Comparison of ENCODE assay signal across 24 mouse cellular contexts in the genomic region with DNA sequence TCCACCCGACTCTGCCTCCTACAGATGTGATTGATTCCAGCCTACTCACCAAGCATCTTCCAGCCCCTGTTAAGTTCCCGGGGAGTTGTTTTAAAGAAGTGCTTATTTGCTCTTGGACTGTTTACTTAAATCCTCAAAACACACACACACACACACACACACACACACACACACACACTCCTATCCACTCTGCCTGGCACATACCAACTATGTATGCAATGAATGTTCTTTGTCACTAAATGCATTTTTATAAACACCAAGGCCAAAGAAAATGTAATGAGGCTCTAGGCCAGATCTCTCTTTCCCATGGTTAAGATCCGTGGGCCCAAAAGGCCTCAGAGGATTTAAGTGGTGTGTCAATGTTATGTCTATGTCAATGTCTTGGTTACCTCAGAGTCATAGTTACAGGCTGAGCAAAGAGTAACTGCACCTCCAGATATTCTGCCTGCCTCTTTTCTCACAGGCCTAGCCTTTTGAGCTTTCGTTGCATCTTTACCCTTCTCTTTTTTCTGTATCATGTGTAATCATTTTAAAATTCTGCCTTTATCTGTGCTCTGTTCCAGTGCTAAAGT. TPM values are rescaled to one million over a fixed set of nuclear protein-coding genes. Genes with fewer than 3 reads are reported as not detected.
DNase-seq lines count a peak whose midpoint lies in the region; ATAC-seq lines count a peak whose summit lies in the region.
"Had no signal": no experiment of that assay in that cellular context is flagged by ENCODE, and none has a peak within 500 bp of the region (broad histone marks: within the 10 kb centered on the region; RNA-seq: fewer than 3 reads in every experiment).

No protein-coding gene starts in this region.

- 22% methylated on average over 4 of the region's 4 CpGs for WGBS in intestine, embryonic 14.5 days
- 45% methylated on average over 4 of the region's 4 CpGs for WGBS in intestine, embryonic 16.5 days
- 55% methylated on average over 4 of the region's 4 CpGs for WGBS in liver, embryonic 12.5 days (ENCODE audit: insufficient replicate concordance)

- no peaks in the 10 kb centered on the region for H3K36me3 ChIP-seq in intestine, embryonic 14.5 days (ENCODE audit: control insufficient read depth, insufficient read depth, low read length)
- no peaks in the 10 kb centered on the region for H3K36me3 ChIP-seq in intestine, embryonic 16.5 days (ENCODE audit: control insufficient read depth, insufficient read depth, low read length)
- no peaks in the 10 kb centered on the region for H3K36me3 ChIP-seq in liver, embryonic 12.5 days
- H3K36me3 ChIP-seq: hindbrain, embryonic 12.5 days; limb, embryonic 15.5 days; midbrain, embryonic 13.5 days had no signal

- no peaks in the 10 kb centered on the region for H3K27me3 ChIP-seq in intestine, embryonic 14.5 days (replicated peaks; ENCODE audit: control insufficient read depth, insufficient read depth, low read length)
- H3K27me3 ChIP-seq in intestine, embryonic 16.5 days (replicated peaks; ENCODE audit: control insufficient read depth, insufficient read depth, low read length): no peaks in the 10 kb centered on the region
- H3K27me3 ChIP-seq in liver, embryonic 12.5 days (replicated peaks): peaks cover 38% of the 10 kb centered on the region
- H3K27me3 ChIP-seq: hindbrain, embryonic 12.5 days; limb, embryonic 15.5 days had no signal

- H3K4me1 ChIP-seq in intestine, embryonic 14.5 days (replicated peaks; ENCODE audit: control insufficient read depth, insufficient read depth, low read length): peaks cover 12% of the 10 kb centered on the region; the same call in 1 of the 2 replicates
- peaks cover 4% of the 10 kb centered on the region; the same call in 1 of the 2 replicates for H3K4me1 ChIP-seq in intestine, embryonic 16.5 days (ENCODE audit: control insufficient read depth, insufficient read depth, low read length)
- H3K4me1 ChIP-seq in liver, embryonic 12.5 days: no peaks in the 10 kb centered on the region
- H3K4me1 ChIP-seq: hindbrain, embryonic 12.5 days had no signal

- DNase-seq in intestine, embryonic 14.5 days (ENCODE audit: low spot score): no peak
- DNase-seq in liver (no peak), 3T3-L1 (ENCODE audit: low read depth, low spot score) (peak; percentile 64), adipocyte (ENCODE audit: low spot score) (peak; percentile 15)
- no peak for DNase-seq in thymus, postnatal 0 days (ENCODE audit: low spot score)
- no peak for DNase-seq in layer of hippocampus, postnatal 25 days (ENCODE audit: extremely low spot score in 1 of 2, low spot score in 1 of 2)
- DNase-seq: adrenal gland, postnatal 14 days; cerebellum, adult 9-11 months; forebrain, postnatal 0 days; heart, postnatal 14 days; kidney, postnatal 10 days; thymus, postnatal 4 days had no signal

- peak overlapping the region; percentile 79; the same call in 1 of the 2 replicates for H3K4me2 ChIP-seq in intestine, embryonic 14.5 days (ENCODE audit: low read length)
- H3K4me2 ChIP-seq in intestine, embryonic 16.5 days (ENCODE audit: low read depth, low read length): no peak overlapping the region
- H3K4me2 ChIP-seq in liver, embryonic 12.5 days: peak overlapping the region; percentile 68; the same call in 1 of the 2 replicates
- H3K4me2 ChIP-seq: heart, embryonic 11.5 days had no signal

- no peak for ATAC-seq in intestine, embryonic 14.5 days (replicated peaks; ENCODE audit: low FRiP score, low TSS enrichment, low read depth)
- no peak for ATAC-seq in intestine, embryonic 16.5 days
- no peak for ATAC-seq in liver, embryonic 12.5 days
- ATAC-seq: activated CD4-positive, CD25-positive, alpha-beta regulatory T cell, adult 4 months; CD4-positive, CD25-positive, alpha-beta regulatory T cell, adult 4 months; forebrain, postnatal 0 days; midbrain, embryonic 13.5 days had no signal

- no peaks in the 10 kb centered on the region for H3K9me3 ChIP-seq in intestine, embryonic 14.5 days (ENCODE audit: control insufficient read depth, low read length)
- no peaks in the 10 kb centered on the region for H3K9me3 ChIP-seq in intestine, embryonic 16.5 days (ENCODE audit: control insufficient read depth, low read length)
- no peaks in the 10 kb centered on the region for H3K9me3 ChIP-seq in liver, embryonic 12.5 days (replicated peaks)
- H3K9me3 ChIP-seq: hindbrain, embryonic 12.5 days; limb, embryonic 15.5 days; midbrain, embryonic 13.5 days had no signal

- no peak overlapping the region for H3K4me3 ChIP-seq in intestine, embryonic 14.5 days (ENCODE audit: low read depth, low read length)
- no peak overlapping the region for H3K4me3 ChIP-seq in intestine, embryonic 16.5 days (ENCODE audit: low read length)
- H3K4me3 ChIP-seq in liver, embryonic 12.5 days: no peak overlapping the region
- H3K4me3 ChIP-seq: erythroblast, embryonic 14.5 days had no signal

- H3K9ac ChIP-seq in intestine, embryonic 14.5 days (ENCODE audit: low read length): no peak overlapping the region
- no peak overlapping the region for H3K9ac ChIP-seq in intestine, embryonic 16.5 days (ENCODE audit: low read depth, low read length)
- H3K9ac ChIP-seq in liver, embryonic 12.5 days: no peak overlapping the region
- H3K9ac ChIP-seq: forebrain, postnatal 0 days; hindbrain, embryonic 12.5 days; limb, embryonic 15.5 days; midbrain, embryonic 13.5 days had no signal

- H3K27ac ChIP-seq in intestine, embryonic 14.5 days (ENCODE audit: low read depth): no peak overlapping the region
- H3K27ac ChIP-seq in intestine, embryonic 16.5 days (ENCODE audit: low read length): no peak overlapping the region
- no peak overlapping the region for H3K27ac ChIP-seq in liver, embryonic 12.5 days
- H3K27ac ChIP-seq: hindbrain, embryonic 12.5 days; limb, embryonic 15.5 days; midbrain, embryonic 13.5 days had no signal

RNA-seq across cellular contexts. Expression of gene Steap2, which starts 2.1 kb away (rescaled TPM):
- 8.2 and 8.3 TPM in 2 replicates for polyA plus RNA-seq in intestine, embryonic 14.5 days (2014; fragmentation: Nextera tagmentation; extraction: Ambion mirVana)
- 9.1 and 9.2 TPM in 2 replicates for polyA plus RNA-seq in intestine, embryonic 16.5 days (2015; fragmentation: Nextera tagmentation; extraction: Ambion mirVana)
- 5.9 and 7.2 TPM in 2 replicates for polyA plus RNA-seq in liver, embryonic 12.5 days (2016; fragmentation: Nextera tagmentation; extraction: Ambion mirVana)
- polyA plus RNA-seq in thymus, postnatal 0 days (2015; fragmentation: Nextera tagmentation; extraction: Ambion mirVana): 0.49 and 0.57 TPM in 2 replicates
- total RNA-seq in layer of hippocampus, postnatal 25 days (2021): 1 to 10 TPM; 6.7 to 6.9 TPM
- polyA plus RNA-seq: CD4-positive, CD25-positive, alpha-beta regulatory T cell, adult 4 months had no signal

RNA-seq across cellular contexts. Expression of gene Cfap69, which starts 28.2 kb away (rescaled TPM):
- 2.4 and 3.9 TPM in 2 replicates for polyA plus RNA-seq in intestine, embryonic 14.5 days (2014; fragmentation: Nextera tagmentation; extraction: Ambion mirVana)
- polyA plus RNA-seq in intestine, embryonic 16.5 days (2015; fragmentation: Nextera tagmentation; extraction: Ambion mirVana): 0.94 and 1.0 TPM in 2 replicates
- polyA plus RNA-seq in liver, embryonic 12.5 days (2016; fragmentation: Nextera tagmentation; extraction: Ambion mirVana): 0.47 and 0.76 TPM in 2 replicates
- polyA plus RNA-seq in thymus, postnatal 0 days (2015; fragmentation: Nextera tagmentation; extraction: Ambion mirVana): 0.27 and 0.85 TPM in 2 replicates
- total RNA-seq in layer of hippocampus, postnatal 25 days (2021): 10 to 100 TPM; 13.8 to 19.6 TPM
- polyA plus RNA-seq: activated CD4-positive, CD25-positive, alpha-beta regulatory T cell, adult 4 months; CD4-positive, CD25-positive, alpha-beta regulatory T cell, adult 4 months had no signal

RNA-seq across cellular contexts. Expression of gene Steap1, which starts 56.9 kb away (rescaled TPM):
- polyA plus RNA-seq in intestine, embryonic 14.5 days (2014; fragmentation: Nextera tagmentation; extraction: Ambion mirVana): 6.1 and 6.8 TPM in 2 replicates
- polyA plus RNA-seq in intestine, embryonic 16.5 days (2015; fragmentation: Nextera tagmentation; extraction: Ambion mirVana): 4.1 and 5.7 TPM in 2 replicates
- 9.1 and 9.3 TPM in 2 replicates for polyA plus RNA-seq in liver, embryonic 12.5 days (2016; fragmentation: Nextera tagmentation; extraction: Ambion mirVana)
- 0.73 and 0.77 TPM in 2 replicates for polyA plus RNA-seq in thymus, postnatal 0 days (2015; fragmentation: Nextera tagmentation; extraction: Ambion mirVana)
- under 1 TPM; 0.40 to 0.54 TPM for total RNA-seq in layer of hippocampus, postnatal 25 days (2021)
- total RNA-seq: gastrocnemius, adult 18-20 months; heart, postnatal 14 days; left cerebral cortex, adult 18-20 months; left cerebral cortex, postnatal 36 days had no signal
- polyA plus RNA-seq: activated CD4-positive, CD25-positive, alpha-beta regulatory T cell, adult 4 months; CD4-positive, CD25-positive, alpha-beta regulatory T cell, adult 4 months; erythroblast, embryonic 14.5 days had no signal

Comparison
In these comparisons a context has a peak if more than half of its experiments do, and no peak if none do; other contexts are left out.
1. DNase-seq: peak in 3T3-L1 (single experiment) and adipocyte (single experiment); none in intestine, embryonic 14.5 days (single experiment), liver (single experiment), thymus, postnatal 0 days (single experiment) and layer of hippocampus, postnatal 25 days (0 of 2).